Mouse (Mus musculus): ENCODE measurements around the gene Tmco1.

DNA sequence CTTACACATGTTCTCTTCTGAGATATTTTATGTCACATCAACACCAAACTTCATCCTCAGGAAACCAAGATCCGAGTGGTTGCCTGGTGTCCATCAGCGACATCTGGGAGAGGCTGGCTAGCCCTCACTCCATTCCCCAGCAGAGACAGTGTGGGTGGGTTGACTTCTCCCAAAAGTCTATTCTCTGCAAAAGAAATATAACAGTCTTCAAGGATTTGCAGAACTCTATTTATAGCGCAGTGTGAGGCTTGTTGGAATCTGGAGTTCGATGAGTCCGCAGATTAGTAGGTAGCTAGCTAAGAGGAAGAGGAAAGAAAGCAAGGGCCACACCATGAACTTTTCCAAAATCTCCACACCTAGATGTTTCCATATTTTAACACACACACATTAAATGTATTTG, 21.0 kb upstream of the Tmco1 start:
- TF ChIP-seq CTCF (IDR thresholded peaks at IDR 0.05; ENCODE audit: extremely low read depth, insufficient read length, insufficient replicate concordance, low read depth, low read length) (no peak), POLR2A (IDR thresholded peaks at IDR 0.05; ENCODE audit: low read depth, low read length) (no peak)
